ENCODE assay signal across 9 mouse cellular contexts in the genomic region with DNA sequence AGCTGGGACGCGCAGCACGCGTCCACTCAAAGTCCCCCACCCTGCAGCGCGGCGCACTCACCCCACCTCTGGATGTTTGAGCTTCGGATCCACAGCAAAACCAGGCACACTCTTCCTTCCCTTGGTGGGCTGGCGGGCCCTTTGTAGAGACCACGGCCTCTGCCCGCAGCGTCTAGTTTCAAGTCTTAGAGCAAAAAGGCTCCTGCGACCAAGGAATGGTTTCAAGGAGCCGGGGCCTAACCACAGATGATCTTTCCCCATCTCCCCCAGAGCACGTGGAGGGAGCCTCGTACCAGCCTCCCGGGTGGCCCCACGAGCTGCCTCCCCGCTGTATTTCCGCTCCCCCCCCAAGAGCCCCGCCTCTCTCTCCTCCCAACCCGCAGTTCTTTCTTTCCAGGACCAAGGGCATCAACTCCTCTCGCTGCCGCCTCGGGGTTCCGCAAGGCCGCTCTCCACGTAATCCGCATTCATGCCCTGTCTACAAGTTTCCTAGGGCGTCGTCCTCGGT. TPM values are rescaled to one million over a fixed set of nuclear protein-coding genes. Genes with fewer than 3 reads are reported as not detected.
DNase-seq lines count a peak whose midpoint lies in the region; ATAC-seq and TF ChIP-seq lines count a peak whose summit lies in the region.
"Had no signal": no experiment of that assay in that cellular context is flagged by ENCODE, and none has a peak within 500 bp of the region (broad histone marks: within the 10 kb centered on the region; RNA-seq: fewer than 3 reads in every experiment).

No protein-coding gene starts in this region.

- peaks cover 12% of the 10 kb centered on the region; the same call in 1 of the 2 replicates for H3K4me1 ChIP-seq in kidney, embryonic 14.5 days (ENCODE audit: control insufficient read depth, insufficient read depth, low read length)
- H3K4me1 ChIP-seq in embryonic facial prominence, embryonic 15.5 days, result peaks cover 33% of the 10 kb centered on the region
- peaks cover 34% of the 10 kb centered on the region for H3K4me1 ChIP-seq in midbrain, embryonic 13.5 days (replicated peaks)

- no peak for DNase-seq in kidney, postnatal 14 days
- DNase-seq in brain, embryonic 14.5 days (ENCODE audit: low read depth), result peak; percentile 48
- no peak for DNase-seq in frontal cortex, postnatal 25 days (ENCODE audit: low spot score in 2 of 2)
- DNase-seq in retina, embryonic 14.5 days (ENCODE audit: low spot score), result no peak

- no peak overlapping the region for H3K27ac ChIP-seq in kidney, embryonic 14.5 days (ENCODE audit: low read depth, low read length)
- H3K27ac ChIP-seq in embryonic facial prominence, embryonic 15.5 days (replicated peaks), result no peak overlapping the region
- H3K27ac ChIP-seq in midbrain, embryonic 13.5 days, result no peak overlapping the region
- H3K27ac ChIP-seq: liver, embryonic 14.5 days had no signal

- H3K4me3 ChIP-seq in kidney, embryonic 14.5 days (ENCODE audit: low read length), result peak overlapping the region; percentile 15; the same call in 1 of the 2 replicates
- H3K4me3 ChIP-seq in embryonic facial prominence, embryonic 15.5 days (replicated peaks), result 0 out of 2 replicates have a peak overlapping the region, but pooled peaks have one; percentile 7
- H3K4me3 ChIP-seq in midbrain, embryonic 13.5 days (replicated peaks), result no peak overlapping the region
- H3K4me3 ChIP-seq: erythroblast, embryonic 14.5 days had no signal

- no peak for ATAC-seq in kidney, embryonic 14.5 days (ENCODE audit: low FRiP score, low TSS enrichment)
- ATAC-seq in embryonic facial prominence, embryonic 15.5 days (ENCODE audit: insufficient number of reproducible peaks, low FRiP score, low TSS enrichment, low read depth), result no peak
- no peak for ATAC-seq in midbrain, embryonic 13.5 days

- under 1% methylated on average over 32 of the region's 32 CpGs for WGBS in kidney, embryonic 14.5 days
- WGBS in embryonic facial prominence, embryonic 15.5 days, result 3% methylated on average over 32 of the region's 32 CpGs
- under 1% methylated on average over 31 of the region's 32 CpGs for WGBS in midbrain, embryonic 13.5 days

- H3K27me3 ChIP-seq in kidney, embryonic 14.5 days (ENCODE audit: control insufficient read depth, insufficient read depth, low read length), result peaks cover 90% of the 10 kb centered on the region
- peaks cover 93% of the 10 kb centered on the region for H3K27me3 ChIP-seq in embryonic facial prominence, embryonic 15.5 days
- peaks cover 97% of the 10 kb centered on the region for H3K27me3 ChIP-seq in midbrain, embryonic 13.5 days

- H3K4me2 ChIP-seq in kidney, embryonic 14.5 days (replicated peaks; ENCODE audit: low read depth, low read length), result no peak overlapping the region
- H3K4me2 ChIP-seq in embryonic facial prominence, embryonic 15.5 days (replicated peaks), result no peak overlapping the region
- 0 out of 2 replicates have a peak overlapping the region, but pooled peaks have one; percentile 9 for H3K4me2 ChIP-seq in midbrain, embryonic 13.5 days (replicated peaks)

- no peak for TF ChIP-seq CTCF in brain, embryonic 14.5 days (IDR thresholded peaks at IDR 0.05; ENCODE audit: borderline replicate concordance, extremely low read depth, insufficient read depth, insufficient read length)

- no peak for TF ChIP-seq POLR2A in brain, embryonic 14.5 days (IDR thresholded peaks at IDR 0.05; ENCODE audit: borderline replicate concordance, extremely low read depth, insufficient read depth, insufficient read length, poor library complexity, severe bottlenecking)

- no peaks in the 10 kb centered on the region for H3K9me3 ChIP-seq in kidney, embryonic 14.5 days (ENCODE audit: control insufficient read depth, low read length)
- no peaks in the 10 kb centered on the region for H3K9me3 ChIP-seq in embryonic facial prominence, embryonic 15.5 days (replicated peaks)
- no peaks in the 10 kb centered on the region for H3K9me3 ChIP-seq in midbrain, embryonic 13.5 days

- no peak overlapping the region for H3K9ac ChIP-seq in kidney, embryonic 14.5 days (ENCODE audit: low read depth, low read length)
- no peak overlapping the region for H3K9ac ChIP-seq in embryonic facial prominence, embryonic 15.5 days
- no peak overlapping the region for H3K9ac ChIP-seq in midbrain, embryonic 13.5 days (replicated peaks)
- H3K9ac ChIP-seq: liver, embryonic 14.5 days had no signal

- H3K36me3 ChIP-seq in kidney, embryonic 14.5 days (ENCODE audit: control insufficient read depth, insufficient read depth, low read length), result no peaks in the 10 kb centered on the region
- no peaks in the 10 kb centered on the region for H3K36me3 ChIP-seq in embryonic facial prominence, embryonic 15.5 days
- H3K36me3 ChIP-seq in midbrain, embryonic 13.5 days, result no peaks in the 10 kb centered on the region

RNA-seq across cellular contexts. Expression of gene Nkx2-3, which starts 1.7 kb away (rescaled TPM):
- polyA plus RNA-seq in kidney, embryonic 14.5 days (2014; fragmentation: Nextera tagmentation; extraction: Ambion mirVana), result 0.14 TPM in 1 of 2 replicates, not detected in the other
- polyA plus RNA-seq in brain, embryonic 14.5 days (2012; rRNA removed), result 0.90 and 1.4 TPM in 2 replicates
- polyA plus RNA-seq in embryonic facial prominence, embryonic 15.5 days (2015; fragmentation: Nextera tagmentation; extraction: Ambion mirVana), result 2.7 and 3.4 TPM in 2 replicates
- 0.85 and 1.0 TPM in 2 replicates for polyA plus RNA-seq in midbrain, embryonic 13.5 days (2015; fragmentation: Nextera tagmentation; extraction: Ambion mirVana)
- polyA plus RNA-seq: erythroblast, embryonic 14.5 days had no signal
